Mouse (Mus musculus): Measurements from ENCODE around the gene Rpl3. TPM values are rescaled to one million over a fixed set of nuclear protein-coding genes. Genes with fewer than 3 reads are reported as not detected.

Gene Rpl3
- polyA plus RNA-seq, 1 experiment, result 680 TPM

DNA sequence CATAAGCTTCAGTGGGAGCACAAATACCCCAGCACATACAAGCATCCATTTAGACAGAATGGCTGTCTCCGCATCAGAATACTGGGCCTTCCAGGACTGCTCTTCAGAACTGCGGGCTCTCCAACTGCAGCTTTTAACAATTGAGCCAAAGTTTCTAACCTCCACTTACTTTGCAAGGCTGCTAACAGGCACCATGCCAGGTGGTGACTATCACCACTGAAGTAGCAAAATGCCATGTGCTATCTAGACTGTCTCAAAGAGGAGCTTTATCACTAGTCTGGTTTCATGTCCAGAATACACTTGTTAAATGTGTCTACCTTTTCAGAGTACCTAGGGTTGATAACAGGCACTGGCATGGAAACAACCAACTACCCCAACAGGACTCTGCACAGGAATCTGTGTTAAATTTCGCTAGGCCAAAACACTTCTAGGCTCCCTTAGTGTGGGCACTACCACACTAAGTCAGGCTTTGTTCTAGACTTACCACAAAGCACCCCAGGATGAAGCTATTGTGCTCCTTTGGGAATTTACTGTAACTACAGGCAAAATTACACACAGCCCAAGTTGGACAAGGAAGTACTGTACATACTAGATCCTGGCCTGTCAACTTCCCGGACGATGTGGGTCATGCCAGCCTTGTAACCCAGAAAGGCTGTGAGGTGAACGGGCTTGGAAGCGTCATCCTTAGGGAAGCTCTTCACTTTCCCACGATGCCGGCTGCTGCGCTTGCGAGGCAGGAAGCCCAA, 9.7 kb downstream of the Rpl3 start:
- H3K4me1 ChIP-seq (ENCODE audit: control insufficient read depth, insufficient read depth, low read length), result peaks cover 7% of the 10 kb centered on the region; the same call in 1 of the 2 replicates
- no peak for TF ChIP-seq CTCF (IDR thresholded peaks at IDR 0.05; ENCODE audit: extremely low read depth, insufficient read depth, low read length)
- no peak overlapping the region for H3K27ac ChIP-seq (ENCODE audit: insufficient read depth, low read length)
- H3K4me3 ChIP-seq (ENCODE audit: insufficient read depth, low read length), result peak overlapping the region; percentile 82

DNA sequence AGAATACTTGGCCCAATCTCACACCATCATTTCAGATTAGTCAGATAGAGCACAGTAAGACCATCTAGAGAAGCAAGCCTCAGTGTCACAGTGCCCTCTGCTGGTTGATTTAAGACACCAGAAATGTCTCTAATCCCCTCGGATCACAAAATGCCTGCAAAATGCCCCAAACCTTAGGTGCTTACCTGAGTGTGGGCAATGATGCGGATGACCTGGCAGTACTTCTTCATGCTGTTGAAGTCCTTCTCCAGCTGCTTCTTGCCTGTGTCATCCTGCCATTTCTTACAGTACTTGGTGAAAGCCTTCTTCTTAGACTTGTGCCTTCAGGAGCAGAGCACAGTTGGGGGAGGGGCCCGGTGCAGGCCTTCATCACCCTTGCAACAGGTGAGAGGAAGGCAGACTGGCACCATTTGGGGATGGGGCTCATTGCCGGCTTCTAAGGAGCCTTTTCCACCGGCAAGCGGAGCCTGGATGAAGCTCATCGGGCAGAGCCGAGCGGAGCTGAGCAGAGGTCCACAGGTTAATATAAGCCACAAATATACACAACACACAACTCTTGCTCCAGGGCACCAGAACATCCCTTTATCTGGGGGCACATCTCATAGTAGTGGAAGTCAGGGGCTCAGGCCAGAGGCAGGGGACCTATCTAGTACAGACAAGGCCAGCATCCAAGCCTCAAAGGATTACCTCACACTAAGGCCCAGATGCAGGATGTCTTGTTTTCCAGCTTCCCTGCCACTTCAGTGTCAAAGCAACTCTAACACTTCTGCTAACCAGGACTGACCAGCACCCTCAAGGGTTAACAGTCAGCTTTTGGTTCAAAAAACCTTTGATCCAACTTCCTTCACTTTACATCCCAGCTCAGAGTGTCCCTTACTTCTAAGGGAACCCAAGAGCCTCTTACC, 10.7 kb downstream of the Rpl3 start:
- Histone ChIP-seq H3K4me1 (ENCODE audit: control insufficient read depth, insufficient read depth, low read length) (peaks cover 7% of the 10 kb centered on the region; the same call in 1 of the 2 replicates), H3K27ac (ENCODE audit: insufficient read depth, low read length) (no peak overlapping the region), H3K4me3 (ENCODE audit: insufficient read depth, low read length) (no peak overlapping the region)
- TF ChIP-seq POLR2A (IDR thresholded peaks at IDR 0.05; ENCODE audit: extremely low read depth, insufficient read depth, low read length) (no peak), CTCF (IDR thresholded peaks at IDR 0.05; ENCODE audit: extremely low read depth, insufficient read depth, low read length) (peak; percentile 64; the same call in 1 of the 2 replicates)

GRCm38 (mm10) chr15:80079954-80080353, 11.7 kb downstream of the Rpl3 start:
- H3K4me3 ChIP-seq (ENCODE audit: insufficient read depth, low read length), result no peak overlapping the region
- H3K4me1 ChIP-seq (ENCODE audit: control insufficient read depth, insufficient read depth, low read length), result peaks cover 7% of the 10 kb centered on the region; the same call in 1 of the 2 replicates
- no peak for TF ChIP-seq POLR2A (IDR thresholded peaks at IDR 0.05; ENCODE audit: extremely low read depth, insufficient read depth, low read length)
- no peak for TF ChIP-seq CTCF (IDR thresholded peaks at IDR 0.05; ENCODE audit: extremely low read depth, insufficient read depth, low read length)
- H3K27ac ChIP-seq (ENCODE audit: insufficient read depth, low read length), result no peak overlapping the region

DNA sequence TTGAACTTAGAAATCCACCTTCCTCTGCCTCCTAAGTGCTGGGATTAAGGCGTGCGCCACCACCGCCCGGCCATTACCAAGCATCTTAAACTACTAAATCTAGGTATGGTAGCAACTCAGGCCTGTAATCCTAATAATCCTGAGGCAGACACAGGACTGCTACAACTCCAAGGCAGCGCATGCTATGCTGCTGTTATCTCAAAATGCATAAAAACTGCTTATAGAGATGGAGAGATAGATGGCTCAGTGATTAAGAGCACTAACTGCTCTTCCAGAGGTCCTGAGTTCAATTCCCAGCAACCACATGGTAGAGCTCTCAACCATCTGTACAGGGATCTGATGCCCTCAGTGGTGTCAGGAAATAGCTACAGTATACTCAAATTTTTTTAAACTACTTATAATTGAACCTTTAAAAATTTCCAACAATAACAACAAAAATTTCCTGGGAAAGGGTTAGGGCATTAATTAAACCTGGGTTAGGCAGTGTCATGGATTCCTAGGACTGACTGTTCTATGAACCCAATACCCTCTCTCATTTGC, 12.5 kb downstream of the Rpl3 start:
- TF ChIP-seq POLR2A (IDR thresholded peaks at IDR 0.05; ENCODE audit: extremely low read depth, insufficient read depth, low read length) (no peak), CTCF (IDR thresholded peaks at IDR 0.05; ENCODE audit: extremely low read depth, insufficient read depth, low read length) (no peak)
- Histone ChIP-seq H3K27ac (ENCODE audit: insufficient read depth, low read length) (no peak overlapping the region), H3K4me3 (ENCODE audit: insufficient read depth, low read length) (no peak overlapping the region), H3K4me1 (ENCODE audit: control insufficient read depth, insufficient read depth, low read length) (peaks cover 7% of the 10 kb centered on the region; the same call in 1 of the 2 replicates)

DNA sequence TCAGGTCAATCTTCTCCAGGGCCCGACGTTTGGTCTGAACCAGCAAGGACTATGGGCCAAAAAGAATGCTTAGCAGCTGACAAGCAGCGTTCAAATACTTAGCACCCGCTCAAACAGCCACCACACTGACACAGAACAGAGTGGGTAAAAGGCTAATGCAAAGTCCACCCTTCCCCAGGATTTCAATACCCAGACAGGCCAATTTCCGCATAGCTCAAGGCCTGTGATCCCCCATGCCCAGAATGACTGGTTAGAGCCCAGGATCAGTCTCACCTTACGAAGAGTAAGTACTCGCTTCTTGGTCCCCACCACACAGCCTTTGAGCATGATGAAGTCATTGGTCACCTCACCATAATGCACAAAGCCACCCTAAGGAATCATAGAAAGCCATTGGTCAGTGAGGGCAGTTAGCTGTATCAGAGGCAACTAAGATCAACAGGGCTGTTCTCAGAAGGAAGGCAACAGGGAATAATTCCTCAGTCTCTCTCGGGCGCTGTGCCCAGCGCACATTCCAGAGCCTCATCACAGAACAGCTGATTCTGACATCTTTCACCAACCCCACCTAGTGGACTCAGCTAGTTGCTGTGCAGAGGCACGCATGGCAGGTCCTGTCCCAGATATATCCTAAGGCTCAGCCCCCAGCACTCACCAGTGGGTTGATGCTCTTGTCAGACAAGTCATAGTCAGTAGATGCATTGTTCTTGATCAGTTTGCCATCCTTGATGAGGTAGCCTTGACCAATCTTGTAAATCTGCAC, 13.4 kb downstream of the Rpl3 start:
- no peak overlapping the region for H3K27ac ChIP-seq (ENCODE audit: insufficient read depth, low read length)
- peaks cover 7% of the 10 kb centered on the region; the same call in 1 of the 2 replicates for H3K4me1 ChIP-seq (ENCODE audit: control insufficient read depth, insufficient read depth, low read length)
- TF ChIP-seq CTCF (IDR thresholded peaks at IDR 0.05; ENCODE audit: extremely low read depth, insufficient read depth, low read length) (no peak), POLR2A (IDR thresholded peaks at IDR 0.05; ENCODE audit: extremely low read depth, insufficient read depth, low read length) (no peak)
- no peak overlapping the region for H3K4me3 ChIP-seq (ENCODE audit: insufficient read depth, low read length)

DNA sequence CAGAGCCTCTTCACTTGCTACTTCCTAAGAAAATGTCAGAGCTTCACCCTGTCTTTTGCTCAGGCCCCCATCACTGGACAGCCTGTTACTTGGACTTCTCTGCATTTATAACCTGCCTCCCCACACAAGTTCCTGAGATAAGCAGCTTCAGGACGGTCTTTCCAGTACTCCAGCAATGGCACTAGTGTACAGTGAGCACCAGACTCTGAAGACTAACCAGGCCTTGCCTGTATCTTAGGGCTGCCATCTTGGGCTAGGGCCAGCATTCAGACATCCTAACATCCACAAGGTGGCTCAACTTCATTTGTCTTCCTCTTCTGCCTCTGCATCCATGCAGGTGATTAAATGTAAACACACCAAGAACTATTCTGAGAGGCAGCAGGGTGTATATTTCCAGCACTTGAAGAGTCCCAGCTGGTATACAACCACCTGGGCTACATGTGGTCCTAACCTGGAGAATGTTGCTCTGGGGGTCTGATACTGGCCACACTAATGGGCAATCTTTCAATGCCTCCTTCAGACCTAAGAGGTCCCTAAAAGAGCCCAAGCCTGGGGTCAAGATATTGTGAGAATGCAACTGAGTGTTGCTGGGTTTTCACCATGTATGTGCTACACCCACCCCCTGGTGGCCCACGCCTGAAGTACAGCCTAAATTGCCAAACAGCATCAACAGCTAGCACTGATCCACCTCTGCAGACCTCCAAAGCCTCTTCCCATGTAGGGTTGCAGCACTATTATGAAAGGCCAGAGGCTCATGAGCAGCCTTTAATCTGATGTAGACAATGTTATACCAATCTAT, 15.1 kb downstream of the Rpl3 start:
- TF ChIP-seq POLR2A (IDR thresholded peaks at IDR 0.05; ENCODE audit: extremely low read depth, insufficient read depth, low read length) (peak; percentile 54; the same call in 1 of the 2 replicates), CTCF (IDR thresholded peaks at IDR 0.05; ENCODE audit: extremely low read depth, insufficient read depth, low read length) (peak; percentile 91)
- Histone ChIP-seq H3K4me1 (ENCODE audit: control insufficient read depth, insufficient read depth, low read length) (peaks cover 3% of the 10 kb centered on the region; the same call in 1 of the 2 replicates), H3K27ac (ENCODE audit: insufficient read depth, low read length) (no peak overlapping the region), H3K4me3 (ENCODE audit: insufficient read depth, low read length) (no peak overlapping the region)

DNA sequence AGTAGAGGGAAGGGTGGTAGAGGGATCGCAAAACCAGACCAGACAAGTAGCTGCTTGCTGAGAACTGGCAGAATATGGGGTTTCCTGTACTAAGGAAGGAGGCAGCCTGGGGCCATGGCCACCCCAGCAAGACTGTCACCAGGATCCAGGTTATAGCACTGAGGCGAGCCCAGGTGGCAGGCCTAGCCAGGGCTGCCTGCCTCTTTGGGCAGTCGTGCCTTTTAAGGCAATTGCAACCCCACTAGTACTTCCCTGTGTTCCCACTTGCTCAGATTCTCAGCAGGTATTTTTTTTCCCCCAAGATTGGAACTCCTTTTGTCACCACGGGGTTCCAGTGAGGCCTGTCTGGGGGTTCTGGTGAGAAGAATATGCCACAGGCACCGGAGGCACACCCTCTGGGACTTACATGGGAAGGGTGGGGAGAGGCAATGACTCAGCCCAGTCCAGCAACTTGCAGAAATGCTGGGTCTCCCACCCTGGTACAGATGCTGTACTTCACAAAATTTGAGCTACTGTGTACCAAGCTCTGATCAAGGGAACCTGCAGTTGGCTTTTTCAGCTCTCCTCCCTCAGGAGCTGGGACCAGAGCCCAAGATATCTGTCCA, 15.8 kb downstream of the Rpl3 start:
- Histone ChIP-seq H3K4me3 (ENCODE audit: insufficient read depth, low read length) (no peak overlapping the region), H3K4me1 (ENCODE audit: control insufficient read depth, insufficient read depth, low read length) (0 out of 2 replicates have a peak, but pooled peaks cover 1% of the 10 kb centered on the region), H3K27ac (ENCODE audit: insufficient read depth, low read length) (0 out of 2 replicates have a peak overlapping the region, but pooled peaks have one; percentile 1)
- TF ChIP-seq CTCF (IDR thresholded peaks at IDR 0.05; ENCODE audit: extremely low read depth, insufficient read depth, low read length) (no peak), POLR2A (IDR thresholded peaks at IDR 0.05; ENCODE audit: extremely low read depth, insufficient read depth, low read length) (0 out of 2 replicates have a peak, but pooled peaks have one; percentile 4)

GRCm38 (mm10) chr15:80075374-80075694, 16.3 kb downstream of the Rpl3 start:
- Histone ChIP-seq H3K27ac (ENCODE audit: insufficient read depth, low read length) (0 out of 2 replicates have a peak overlapping the region, but pooled peaks have one; percentile 1), H3K4me3 (ENCODE audit: insufficient read depth, low read length) (no peak overlapping the region), H3K4me1 (ENCODE audit: control insufficient read depth, insufficient read depth, low read length) (no peaks in the 10 kb centered on the region)
- no peak for TF ChIP-seq POLR2A (IDR thresholded peaks at IDR 0.05; ENCODE audit: extremely low read depth, insufficient read depth, low read length)
